Mouse (Mus musculus) hindbrain, embryonic 14.5 days (tissue): ENCODE measurements around the gene Lasp1. TPM values are rescaled to one million over a fixed set of nuclear protein-coding genes. Genes with fewer than 3 reads are reported as not detected.

Experiments used
- ATAC-seq: fragments of 200-750 bp; cut with Nextera tagmentation; 2 replicates; pipeline ENCODE4 v1.8.0; 2017; ENCODE audit warnings: moderate number of reproducible peaks, mild to moderate bottlenecking, moderate TSS enrichment, moderate library complexity; ENCODE audit not compliant: low FRiP score
- DNase-seq: peaks from one replicate; pipeline ENCODE4 v3.0.0-alpha.2; 2015; ENCODE audit warnings: low spot score
- H3K27ac ChIP-seq: fragments of 300-500 bp; sonication (generic); 2 replicates; pipeline ENCODE4 v1.5.1; 2014; ENCODE audit warnings: mild to moderate bottlenecking, moderate library complexity
- H3K27me3 ChIP-seq: fragments of 300-500 bp; sonication (generic); 2 replicates; pipeline ENCODE4 v1.6.1; 2014; ENCODE audit warnings: mild to moderate bottlenecking, low read length, mixed read lengths; ENCODE audit not compliant: control insufficient read depth, insufficient read depth
- H3K36me3 ChIP-seq: fragments of 300-500 bp; sonication (generic); replicated peaks from 2 replicates; pipeline ENCODE4 v1.6.1; 2014; ENCODE audit not compliant: control insufficient read depth, insufficient read depth
- H3K4me1 ChIP-seq: fragments of 300-500 bp; sonication (generic); replicated peaks from 2 replicates; pipeline ENCODE4 v1.6.1; 2014; ENCODE audit warnings: antibody characterized with exemption, low read length, mixed read lengths; ENCODE audit not compliant: control insufficient read depth, insufficient read depth
- H3K4me2 ChIP-seq: fragments of 300-500 bp; sonication (generic); replicated peaks from 2 replicates; pipeline ENCODE4 v1.6.1; 2014; ENCODE audit warnings: mild to moderate bottlenecking, moderate library complexity
- H3K4me3 ChIP-seq: fragments of 300-500 bp; sonication (generic); replicated peaks from 2 replicates; pipeline ENCODE4 v1.5.1; 2014; ENCODE audit warnings: mild to moderate bottlenecking, low read length
- H3K9ac ChIP-seq: fragments of 300-500 bp; sonication (generic); 2 replicates; pipeline ENCODE4 v1.6.1; 2014
- H3K9me3 ChIP-seq: fragments of 300-500 bp; sonication (generic); 2 replicates; pipeline ENCODE4 v1.6.1; 2016; ENCODE audit warnings: low read length; ENCODE audit not compliant: control insufficient read depth
- WGBS: fragments of 180-500 bp; shearing (Covaris S2); extraction: QIAGEN DNeasy Blood & Tissue Kit; methylation state at CpG from one replicate; pipeline ENCODE4 v1.1.7; 2014; 5-methylcytosine and 5-hydroxymethylcytosine counted together
- polyA plus RNA-seq: library from polyadenylated mRNA; unstranded; fragments of >200 nt; fragmentation: Nextera tagmentation; extraction: Ambion mirVana; gene quantifications from 2 replicates; pipeline ENCODE4 v1.2.1, GENCODE M21; 2014

The Lasp1 gene
- polyA plus RNA-seq, 1 experiment from 2014 or later: 110 TPM

- H3K4me2 ChIP-seq: peak overlapping the region; percentile 46
- peaks cover 70% of the 10 kb centered on the region for H3K36me3 ChIP-seq
- 34% methylated on average over 7 of the region's 7 CpGs for WGBS
- no peaks in the 10 kb centered on the region for H3K27me3 ChIP-seq
- ATAC-seq (no peak), DNase-seq (no peak)
- peaks cover 63% of the 10 kb centered on the region for H3K4me1 ChIP-seq
- H3K4me3 ChIP-seq: no peak overlapping the region
- no peaks in the 10 kb centered on the region for H3K9me3 ChIP-seq
- peak overlapping the region; percentile 50 for H3K9ac ChIP-seq
- peak overlapping the region; percentile 95 for H3K27ac ChIP-seq
Observed at GRCm38 (mm10) chr11:97813085-97813484, 14.3 kb downstream of the Lasp1 start.

- H3K4me3 ChIP-seq: no peak overlapping the region
- WGBS: 76% methylated on average over 17 of the region's 17 CpGs
- H3K4me2 ChIP-seq: no peak overlapping the region
- peaks cover 66% of the 10 kb centered on the region for H3K4me1 ChIP-seq
- H3K27ac ChIP-seq: peak overlapping the region; percentile 95; the same call in 1 of the 2 replicates
- H3K9ac ChIP-seq: 0 out of 2 replicates have a peak overlapping the region, but pooled peaks have one; percentile 50
- ATAC-seq: no peak
- H3K36me3 ChIP-seq: peaks cover 70% of the 10 kb centered on the region
- H3K27me3 ChIP-seq: no peaks in the 10 kb centered on the region
- no peak for DNase-seq
- H3K9me3 ChIP-seq: no peaks in the 10 kb centered on the region
Observed at GRCm38 (mm10) chr11:97813746-97814515, 15.1 kb downstream of the Lasp1 start.

DNA sequence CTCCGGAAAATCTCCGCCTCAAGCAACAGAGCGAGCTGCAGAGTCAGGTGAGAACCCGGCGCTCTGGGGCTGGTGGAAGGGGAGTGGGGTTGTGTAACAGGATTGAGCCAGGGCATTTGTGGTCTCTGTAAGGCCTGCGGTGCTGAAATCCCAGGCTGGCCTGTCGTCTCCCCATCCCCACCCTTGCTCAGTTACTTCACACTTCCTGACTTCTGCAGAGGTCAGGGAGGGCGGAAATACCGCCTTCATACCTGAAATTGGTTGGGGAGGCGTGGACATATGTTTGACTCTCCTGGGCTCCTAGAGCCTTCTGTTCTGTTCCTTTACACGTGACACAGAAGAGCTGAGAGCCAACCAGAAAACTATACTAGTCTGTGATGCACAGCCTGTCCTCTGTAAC lies 16.9 kb downstream of the Lasp1 start:
- Histone ChIP-seq H3K27me3 (no peaks in the 10 kb centered on the region), H3K9ac (no peak overlapping the region), H3K4me2 (no peak overlapping the region), H3K4me1 (peaks cover 58% of the 10 kb centered on the region), H3K27ac (no peak overlapping the region), H3K9me3 (no peaks in the 10 kb centered on the region), H3K4me3 (no peak overlapping the region), H3K36me3 (peaks cover 75% of the 10 kb centered on the region)
- no peak for ATAC-seq
- DNase-seq: no peak
- 82% methylated on average over 11 of the region's 11 CpGs for WGBS

DNA sequence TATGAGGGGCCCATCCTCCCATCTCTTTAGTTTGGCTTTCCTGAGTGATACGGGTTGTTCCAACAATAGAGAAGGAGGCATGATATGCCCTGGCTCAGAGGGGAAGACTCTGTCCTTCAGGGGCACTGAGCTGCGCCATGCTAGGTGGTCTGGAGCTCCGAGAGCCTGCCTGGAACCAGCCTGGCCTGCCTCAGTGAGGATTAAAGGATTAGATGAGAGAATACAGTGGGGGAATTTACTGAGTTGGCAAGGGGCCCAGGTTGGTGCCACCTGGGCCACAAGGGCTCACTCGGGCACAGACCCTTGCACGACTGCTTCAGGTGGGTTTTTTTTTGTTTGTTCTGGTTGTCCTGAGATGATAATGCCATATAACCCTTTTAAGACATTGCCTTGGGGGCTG lies 17.4 kb downstream of the Lasp1 start:
- Histone ChIP-seq H3K9me3 (no peaks in the 10 kb centered on the region), H3K27ac (no peak overlapping the region), H3K4me2 (no peak overlapping the region), H3K36me3 (peaks cover 76% of the 10 kb centered on the region), H3K4me1 (peaks cover 54% of the 10 kb centered on the region), H3K9ac (no peak overlapping the region), H3K27me3 (no peaks in the 10 kb centered on the region), H3K4me3 (no peak overlapping the region)
- 61% methylated on average over 5 of the region's 5 CpGs for WGBS
- ATAC-seq: no peak
- DNase-seq: no peak

- WGBS: 67% methylated on average over 9 of the region's 9 CpGs
- DNase-seq: no peak
- Histone ChIP-seq H3K4me3 (no peak overlapping the region), H3K4me1 (peaks cover 46% of the 10 kb centered on the region), H3K9me3 (no peaks in the 10 kb centered on the region), H3K4me2 (no peak overlapping the region), H3K9ac (no peak overlapping the region), H3K36me3 (peaks cover 82% of the 10 kb centered on the region), H3K27me3 (no peaks in the 10 kb centered on the region), H3K27ac (no peak overlapping the region)
- no peak for ATAC-seq
Observed at GRCm38 (mm10) chr11:97816916-97817315, 18.1 kb downstream of the Lasp1 start.

DNA sequence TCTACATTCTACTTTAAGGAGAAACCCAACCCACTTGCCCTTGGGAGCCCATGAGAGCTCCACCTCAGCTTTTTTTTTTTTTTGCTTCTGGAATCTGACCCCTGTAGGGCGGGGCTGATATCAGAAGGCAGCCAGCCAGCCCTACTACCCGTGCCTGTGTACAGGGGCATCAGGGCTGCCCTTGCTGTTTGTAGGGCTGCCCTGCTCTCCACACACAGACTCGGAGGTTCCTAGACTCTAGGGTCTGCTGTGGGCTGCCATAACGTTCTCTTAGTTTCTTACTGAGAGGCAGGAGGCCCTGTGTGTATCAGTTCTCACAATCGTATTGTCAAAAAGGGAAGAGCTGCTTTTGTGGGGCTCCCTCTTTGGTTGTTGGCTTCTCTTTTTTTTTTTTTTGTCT lies 18.6 kb downstream of the Lasp1 start:
- Histone ChIP-seq H3K27me3 (no peaks in the 10 kb centered on the region), H3K4me2 (no peak overlapping the region), H3K36me3 (peaks cover 84% of the 10 kb centered on the region), H3K4me3 (no peak overlapping the region), H3K4me1 (peaks cover 42% of the 10 kb centered on the region), H3K9me3 (no peaks in the 10 kb centered on the region), H3K27ac (no peak overlapping the region), H3K9ac (no peak overlapping the region)
- DNase-seq (no peak), ATAC-seq (no peak)
- WGBS: 45% methylated on average over 5 of the region's 5 CpGs

- Histone ChIP-seq H3K4me1 (peaks cover 35% of the 10 kb centered on the region), H3K4me2 (no peak overlapping the region), H3K36me3 (peaks cover 91% of the 10 kb centered on the region), H3K9me3 (no peaks in the 10 kb centered on the region), H3K27ac (peak overlapping the region; percentile 79), H3K9ac (0 out of 2 replicates have a peak overlapping the region, but pooled peaks have one; percentile 31), H3K27me3 (no peaks in the 10 kb centered on the region), H3K4me3 (no peak overlapping the region)
- DNase-seq (no peak), ATAC-seq (0 out of 2 replicates have a peak, but pooled peaks have one; percentile 3)
- WGBS: 44% methylated on average over 6 of the region's 6 CpGs
Observed at GRCm38 (mm10) chr11:97818003-97818402, 19.2 kb downstream of the Lasp1 start.

DNA sequence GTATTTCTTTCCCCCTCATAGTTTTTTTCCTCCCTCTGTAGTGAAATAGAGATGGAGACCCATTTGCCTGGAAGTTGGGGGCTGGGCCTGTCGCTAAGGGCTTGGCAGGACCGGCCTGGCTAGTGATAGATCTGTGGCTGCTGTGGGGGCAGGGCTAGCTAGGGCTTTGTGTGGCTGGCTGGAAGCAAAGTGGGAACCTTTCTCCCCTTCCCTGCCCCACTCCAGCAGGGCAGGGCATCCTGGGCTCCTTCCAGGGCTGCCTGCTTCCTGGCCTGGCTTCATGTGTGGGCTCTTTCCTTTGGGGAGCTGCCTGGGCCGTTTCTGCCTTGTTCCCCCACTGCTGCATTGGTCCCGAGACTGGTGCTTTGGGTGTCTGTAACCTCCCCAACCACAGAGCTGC lies 19.8 kb downstream of the Lasp1 start:
- no peak overlapping the region for H3K4me3 ChIP-seq
- H3K4me2 ChIP-seq: no peak overlapping the region
- no peaks in the 10 kb centered on the region for H3K27me3 ChIP-seq
- WGBS: 4% methylated on average over 4 of the region's 4 CpGs
- H3K27ac ChIP-seq: peak overlapping the region; percentile 79
- peaks cover 30% of the 10 kb centered on the region for H3K4me1 ChIP-seq
- H3K36me3 ChIP-seq: peaks cover 92% of the 10 kb centered on the region
- H3K9me3 ChIP-seq: no peaks in the 10 kb centered on the region
- peak overlapping the region; percentile 31; the same call in 1 of the 2 replicates for H3K9ac ChIP-seq
- DNase-seq (peak; percentile 60), ATAC-seq (peak; percentile 77; the same call in 1 of the 2 replicates)

DNA sequence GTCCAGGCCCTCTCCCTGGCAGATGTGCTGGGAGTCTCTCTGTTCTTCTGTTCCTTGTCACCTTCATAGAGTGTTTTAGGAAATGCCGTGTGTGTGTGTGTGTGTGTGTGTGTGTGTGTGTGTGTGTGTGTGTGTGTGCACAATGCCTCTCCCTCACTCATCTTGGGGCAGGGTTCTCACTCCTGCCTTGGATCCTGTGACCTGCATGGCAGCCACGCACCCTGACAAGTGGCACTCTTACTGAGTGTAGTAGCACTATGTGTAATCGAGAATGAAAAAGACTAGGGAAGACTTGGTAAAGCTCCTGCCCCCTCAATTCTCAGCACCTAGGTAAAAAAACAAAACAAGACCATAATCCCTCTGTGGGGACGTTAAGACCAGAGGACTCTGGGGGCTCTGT lies 20.3 kb downstream of the Lasp1 start:
- Histone ChIP-seq H3K9ac (0 out of 2 replicates have a peak overlapping the region, but pooled peaks have one; percentile 31), H3K4me1 (peaks cover 24% of the 10 kb centered on the region; the same call in 1 of the 2 replicates), H3K36me3 (peaks cover 86% of the 10 kb centered on the region), H3K4me2 (no peak overlapping the region), H3K4me3 (no peak overlapping the region), H3K9me3 (no peaks in the 10 kb centered on the region), H3K27ac (peak overlapping the region; percentile 79; the same call in 1 of the 2 replicates), H3K27me3 (no peaks in the 10 kb centered on the region)
- WGBS: 65% methylated on average over 4 of the region's 4 CpGs
- ATAC-seq (no peak), DNase-seq (no peak)
